Mouse (Mus musculus) brown adipose tissue, adult 24 weeks (tissue): ENCODE results near the gene Ttll3. TPM values are rescaled to one million over a fixed set of nuclear protein-coding genes. Genes with fewer than 3 reads are reported as not detected.

Source experiments
- H3K27ac ChIP-seq: fragments of 200-500 bp; replicated peaks from 2 replicates; pipeline ENCODE4 v1.5.1; 2012; ENCODE audit warnings: low read depth, mild to moderate bottlenecking, low read length
- H3K4me1 ChIP-seq: fragments of 200-500 bp; 2 replicates; pipeline ENCODE4 v1.6.1; 2012; ENCODE audit warnings: low read length, mixed read lengths; ENCODE audit not compliant: control insufficient read depth, insufficient read depth, insufficient read length
- H3K4me3 ChIP-seq: fragments of 200-500 bp; 2 replicates; pipeline ENCODE4 v1.5.1; 2012; ENCODE audit warnings: low read depth, mild to moderate bottlenecking, low read length, moderate library complexity; ENCODE audit not compliant: insufficient read depth
- polyA plus RNA-seq: library from polyadenylated mRNA; stranded (reverse); fragments of >200 nt; gene quantifications from 2 replicates; pipeline ENCODE4 v1.2.4, GENCODE M21; 2012; ENCODE audit not compliant: missing spikeins, insufficient read depth, insufficient read length

The Ttll3 gene
- 0.83 and 1.0 TPM in 2 replicates for polyA plus RNA-seq

- peaks cover 10% of the 10 kb centered on the region for H3K4me1 ChIP-seq
- H3K27ac ChIP-seq = no peak within 1 kb of the TSS
Measured at GRCm38 (mm10) chr6:113388960-113389359, at the start of gene Ttll3. Gene Ttll3, plus strand, starts transcription at chr6:113389260.

GRCm38 (mm10) chr6:113341574-113341973 lies 47.5 kb upstream of the Ttll3 start:
- Histone ChIP-seq H3K27ac (no peak overlapping the region; the same call in 1 of the 2 replicates), H3K4me1 (peaks cover 12% of the 10 kb centered on the region), H3K4me3 (peak overlapping the region; percentile 12; the same call in 1 of the 2 replicates)

More at GRCm38 (mm10) chr6:113388960-113389359, at the start of gene Ttll3:
- no peak within 1 kb of the TSS for H3K4me3 ChIP-seq

GRCm38 (mm10) chr6:113342297-113342696 lies 46.8 kb upstream of the Ttll3 start:
- H3K27ac ChIP-seq = peak overlapping the region; percentile 9; the same call in 1 of the 2 replicates
- H3K4me1 ChIP-seq = peaks cover 12% of the 10 kb centered on the region
- H3K4me3 ChIP-seq = peak overlapping the region; percentile 77

GRCm38 (mm10) chr6:113343177-113344092 lies 45.6 kb upstream of the Ttll3 start, which contains the start of gene Camk1:
Gene Camk1, minus strand, starts transcription at chr6:113343984.
- H3K4me1 ChIP-seq = peaks cover 12% of the 10 kb centered on the region
- H3K4me3 ChIP-seq = peak within 1 kb of the TSS; percentile 77
- peak within 1 kb of the TSS; percentile 81 for H3K27ac ChIP-seq

GRCm38 (mm10) chr6:113344321-113344720 lies 44.7 kb upstream of the Ttll3 start:
- Histone ChIP-seq H3K4me3 (peak overlapping the region; percentile 77; the same call in 1 of the 2 replicates), H3K4me1 (peaks cover 12% of the 10 kb centered on the region), H3K27ac (peak overlapping the region; percentile 81)

- no peak overlapping the region for H3K4me3 ChIP-seq
- H3K4me1 ChIP-seq = peaks cover 12% of the 10 kb centered on the region
- no peak overlapping the region for H3K27ac ChIP-seq
Measured at GRCm38 (mm10) chr6:113346897-113347296, 42.2 kb upstream of the Ttll3 start.

GRCm38 (mm10) chr6:113350538-113350937 lies 38.5 kb upstream of the Ttll3 start:
- H3K4me3 ChIP-seq = no peak overlapping the region
- no peak overlapping the region for H3K27ac ChIP-seq
- H3K4me1 ChIP-seq = peaks cover 4% of the 10 kb centered on the region; the same call in 1 of the 2 replicates

- Histone ChIP-seq H3K27ac (no peak overlapping the region), H3K4me3 (no peak overlapping the region), H3K4me1 (peaks cover 4% of the 10 kb centered on the region; the same call in 1 of the 2 replicates)
Measured at GRCm38 (mm10) chr6:113351161-113351560, 37.9 kb upstream of the Ttll3 start.

GRCm38 (mm10) chr6:113351653-113352052 lies 37.4 kb upstream of the Ttll3 start:
- H3K27ac ChIP-seq = no peak overlapping the region

GRCm38 (mm10) chr6:113352820-113353219 lies 36.2 kb upstream of the Ttll3 start:
- no peak overlapping the region for H3K4me3 ChIP-seq
- no peak overlapping the region for H3K27ac ChIP-seq

More at GRCm38 (mm10) chr6:113351653-113352052, 37.4 kb upstream of the Ttll3 start:
- H3K4me3 ChIP-seq = no peak overlapping the region
- peaks cover 4% of the 10 kb centered on the region; the same call in 1 of the 2 replicates for H3K4me1 ChIP-seq

GRCm38 (mm10) chr6:113353696-113354095 lies 35.4 kb upstream of the Ttll3 start:
- Histone ChIP-seq H3K4me1 (peaks cover 4% of the 10 kb centered on the region; the same call in 1 of the 2 replicates), H3K4me3 (no peak overlapping the region), H3K27ac (peak overlapping the region; percentile 26; the same call in 1 of the 2 replicates)

More at GRCm38 (mm10) chr6:113352820-113353219, 36.2 kb upstream of the Ttll3 start:
- H3K4me1 ChIP-seq = peaks cover 4% of the 10 kb centered on the region; the same call in 1 of the 2 replicates

GRCm38 (mm10) chr6:113361476-113361875 lies 27.6 kb upstream of the Ttll3 start:
- no peak overlapping the region for H3K4me3 ChIP-seq
- no peaks in the 10 kb centered on the region for H3K4me1 ChIP-seq
- H3K27ac ChIP-seq = no peak overlapping the region

GRCm38 (mm10) chr6:113362241-113362640 lies 26.8 kb upstream of the Ttll3 start:
- Histone ChIP-seq H3K27ac (no peak overlapping the region), H3K4me3 (no peak overlapping the region), H3K4me1 (no peaks in the 10 kb centered on the region)

GRCm38 (mm10) chr6:113364518-113365135 lies 24.4 kb upstream of the Ttll3 start:
- no peak overlapping the region for H3K4me3 ChIP-seq
- H3K4me1 ChIP-seq = no peaks in the 10 kb centered on the region
- H3K27ac ChIP-seq = no peak overlapping the region

GRCm38 (mm10) chr6:113366639-113367038 lies 22.4 kb upstream of the Ttll3 start:
- no peak overlapping the region for H3K27ac ChIP-seq
- no peaks in the 10 kb centered on the region for H3K4me1 ChIP-seq
- H3K4me3 ChIP-seq = no peak overlapping the region
